Mouse (Mus musculus): ENCODE measurements around the gene Ndufa6.

DNA sequence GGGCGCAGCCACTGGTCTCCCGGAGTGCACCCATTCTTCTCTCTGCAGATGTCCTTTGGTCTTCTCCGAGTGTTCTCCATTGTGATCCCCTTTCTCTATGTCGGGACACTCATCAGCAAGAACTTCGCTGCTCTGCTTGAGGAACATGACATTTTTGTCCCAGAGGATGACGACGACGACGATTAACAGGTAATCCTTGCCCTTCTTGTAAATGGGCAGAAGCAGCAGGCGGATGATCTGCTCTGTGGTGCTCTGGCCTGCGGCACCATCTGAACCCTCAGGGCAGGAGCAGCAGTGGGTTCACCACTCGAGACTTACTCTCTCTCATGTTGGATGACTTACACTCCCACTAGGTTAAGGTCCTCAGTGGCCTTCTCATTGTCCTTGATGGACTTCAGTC, 6.3 kb downstream of the Ndufa6 start:
- TF ChIP-seq POLR2A (IDR thresholded peaks at IDR 0.05; ENCODE audit: control insufficient read depth, extremely low read depth, insufficient read depth, low read length, poor library complexity) (no peak), CTCF (IDR thresholded peaks at IDR 0.05; ENCODE audit: borderline replicate concordance, control insufficient read depth, extremely low read depth, insufficient read depth, low read length, poor library complexity) (no peak)
